Mouse (Mus musculus) heart, postnatal 0 days (tissue): ENCODE results near the gene Nsrp1. TPM values are rescaled to one million over a fixed set of nuclear protein-coding genes. Genes with fewer than 3 reads are reported as not detected.

Experiments
- ATAC-seq: fragments of 200-750 bp; cut with Nextera tagmentation; 2 replicates; pipeline ENCODE4 v1.8.0; 2017; ENCODE audit warnings: low read depth, moderate number of reproducible peaks, moderate library complexity; ENCODE audit not compliant: insufficient read depth
- DNase-seq: peaks from one replicate; pipeline ENCODE4 v3.0.0-alpha.2; 2016; ENCODE audit warnings: low spot score
- H3K27ac ChIP-seq: fragments of 300-500 bp; sonication (generic); 2 replicates; pipeline ENCODE4 v1.5.1; 2014; ENCODE audit warnings: low read depth, mild to moderate bottlenecking
- H3K27me3 ChIP-seq: fragments of 300-500 bp; sonication (generic); 2 replicates; pipeline ENCODE4 v1.6.1; 2014; ENCODE audit warnings: low read length, mixed read lengths; ENCODE audit not compliant: control insufficient read depth, insufficient read depth
- H3K36me3 ChIP-seq: fragments of 300-500 bp; sonication (generic); replicated peaks from 2 replicates; pipeline ENCODE4 v1.6.1; 2014; ENCODE audit warnings: low read length, mixed read lengths; ENCODE audit not compliant: control insufficient read depth, insufficient read depth
- H3K4me1 ChIP-seq: fragments of 300-500 bp; sonication (generic); 2 replicates; pipeline ENCODE4 v1.6.1; 2014; ENCODE audit warnings: antibody characterized with exemption; ENCODE audit not compliant: control insufficient read depth, insufficient read depth
- H3K4me2 ChIP-seq: fragments of 300-500 bp; sonication (generic); 2 replicates; pipeline ENCODE4 v1.6.1; 2014; ENCODE audit warnings: low read depth, mild to moderate bottlenecking, low read length, moderate library complexity
- H3K4me3 ChIP-seq: fragments of 300-500 bp; sonication (generic); 2 replicates; pipeline ENCODE4 v1.5.1; 2014; ENCODE audit warnings: low read depth, low read length
- H3K9ac ChIP-seq: fragments of 300-500 bp; sonication (generic); replicated peaks from 2 replicates; pipeline ENCODE4 v1.6.1; 2014; ENCODE audit warnings: low read depth, low read length, mixed read lengths
- H3K9me3 ChIP-seq: fragments of 300-500 bp; sonication (generic); replicated peaks from 2 replicates; pipeline ENCODE4 v1.6.1; 2016; ENCODE audit warnings: low read length; ENCODE audit not compliant: control insufficient read depth
- CTCF ChIP-seq: IDR thresholded peaks from 2 replicates; pipeline ENCODE4 v1.5.1; 2016; ENCODE audit warnings: antibody characterized with exemption, control low read depth, low read depth
- EP300 ChIP-seq: IDR thresholded peaks from 2 replicates; pipeline ENCODE4 v1.6.1; 2016; ENCODE audit warnings: antibody characterized with exemption, low read depth
- WGBS: fragments of 180-500 bp; shearing (Covaris S2); extraction: QIAGEN DNeasy Blood & Tissue Kit; methylation state at CpG from one replicate; pipeline ENCODE4 v1.1.7; 2014; 5-methylcytosine and 5-hydroxymethylcytosine counted together
- polyA plus RNA-seq: library from polyadenylated mRNA; unstranded; fragments of >200 nt; fragmentation: Nextera tagmentation; extraction: Ambion mirVana; gene quantifications from 2 replicates; pipeline ENCODE4 v1.2.1, GENCODE M21; 2015
- total RNA-seq: library from RNA; depleted of rRNA; stranded (reverse); fragments of >200 nt; gene quantifications from 2 replicates; pipeline ENCODE4 v1.2.3, GENCODE M21; 2014; ENCODE audit warnings: low replicate concordance

Nsrp1 gene
- total and polyA plus RNA-seq, 2 experiments from 2014 or later: 0.57 to 50.2 TPM

- Histone ChIP-seq H3K4me2 (no peak overlapping the region), H3K9ac (no peak overlapping the region), H3K4me1 (peaks cover 5% of the 10 kb centered on the region; the same call in 1 of the 2 replicates), H3K4me3 (no peak overlapping the region), H3K36me3 (0 out of 2 replicates have a peak, but pooled peaks cover 8% of the 10 kb centered on the region), H3K9me3 (no peaks in the 10 kb centered on the region), H3K27me3 (no peaks in the 10 kb centered on the region), H3K27ac (no peak overlapping the region)
- ATAC-seq (no peak), DNase-seq (peak; percentile 39)
- WGBS: 21% methylated on average over 5 of the region's 5 CpGs
- no peak for TF ChIP-seq CTCF
- TF ChIP-seq EP300: no peak
Observed at GRCm38 (mm10) chr11:77061951-77062350, 16.3 kb downstream of the Nsrp1 start.

GRCm38 (mm10) chr11:77042816-77043215 lies 35.4 kb downstream of the Nsrp1 start:
- Histone ChIP-seq H3K4me1 (no peaks in the 10 kb centered on the region), H3K27me3 (no peaks in the 10 kb centered on the region), H3K9ac (no peak overlapping the region), H3K36me3 (peaks cover 24% of the 10 kb centered on the region), H3K27ac (no peak overlapping the region), H3K9me3 (no peaks in the 10 kb centered on the region), H3K4me2 (no peak overlapping the region), H3K4me3 (no peak overlapping the region)
- WGBS: 81% methylated on average over 2 of the region's 2 CpGs
- ATAC-seq (no peak), DNase-seq (no peak)
- TF ChIP-seq CTCF (no peak), EP300 (no peak)

DNA sequence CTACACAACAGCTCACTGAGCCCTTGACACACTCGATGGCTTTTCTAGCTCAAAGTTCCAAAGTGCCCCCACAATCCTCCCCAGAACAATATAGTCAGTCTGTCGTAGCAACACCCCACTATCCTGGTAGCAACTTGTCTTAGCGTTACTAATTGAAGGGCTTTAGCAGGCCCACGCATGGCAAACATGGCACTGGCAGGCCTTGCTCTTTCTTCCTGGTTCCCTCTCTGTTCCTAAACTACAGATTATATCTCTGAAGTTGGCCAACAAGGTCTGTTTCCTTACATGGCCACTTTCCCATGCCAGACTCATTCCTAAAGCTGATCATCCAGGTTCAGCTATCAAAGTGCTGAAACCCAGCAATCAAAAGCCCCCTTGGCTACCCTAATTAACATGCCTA lies 36.3 kb downstream of the Nsrp1 start:
- no peaks in the 10 kb centered on the region for H3K9me3 ChIP-seq
- ATAC-seq: no peak
- WGBS: 90% methylated on average over 4 of the region's 4 CpGs

GRCm38 (mm10) chr11:77031151-77031934 lies 46.9 kb downstream of the Nsrp1 start:
- no peaks in the 10 kb centered on the region for H3K36me3 ChIP-seq
- H3K9me3 ChIP-seq: no peaks in the 10 kb centered on the region
- WGBS: 66% methylated on average over 14 of the region's 14 CpGs
- no peak overlapping the region for H3K9ac ChIP-seq
- TF ChIP-seq EP300 (no peak), CTCF (no peak)
- no peaks in the 10 kb centered on the region for H3K4me1 ChIP-seq
- H3K4me3 ChIP-seq: no peak overlapping the region
- 0 out of 2 replicates have a peak, but pooled peaks cover 3% of the 10 kb centered on the region for H3K27me3 ChIP-seq
- DNase-seq: no peak
- H3K4me2 ChIP-seq: no peak overlapping the region
- H3K27ac ChIP-seq: no peak overlapping the region
- no peak for ATAC-seq

More for the DNA sequence above, 36.3 kb downstream of the Nsrp1 start:
- Histone ChIP-seq H3K4me3 (no peak overlapping the region), H3K9ac (no peak overlapping the region), H3K36me3 (peaks cover 18% of the 10 kb centered on the region), H3K27me3 (no peaks in the 10 kb centered on the region), H3K27ac (no peak overlapping the region), H3K4me2 (no peak overlapping the region), H3K4me1 (no peaks in the 10 kb centered on the region)
- no peak for DNase-seq
- TF ChIP-seq EP300: no peak
- TF ChIP-seq CTCF: no peak

GRCm38 (mm10) chr11:77028157-77028556 lies 50.1 kb downstream of the Nsrp1 start:
- no peaks in the 10 kb centered on the region for H3K36me3 ChIP-seq
- WGBS: 74% methylated on average over 3 of the region's 3 CpGs

More at GRCm38 (mm10) chr11:77028157-77028556, 50.1 kb downstream of the Nsrp1 start:
- Histone ChIP-seq H3K27ac (no peak overlapping the region), H3K4me3 (no peak overlapping the region), H3K9me3 (no peaks in the 10 kb centered on the region), H3K4me1 (no peaks in the 10 kb centered on the region), H3K4me2 (no peak overlapping the region), H3K9ac (no peak overlapping the region), H3K27me3 (0 out of 2 replicates have a peak, but pooled peaks cover 3% of the 10 kb centered on the region)
- no peak for TF ChIP-seq CTCF
- no peak for TF ChIP-seq EP300
- DNase-seq (no peak), ATAC-seq (no peak)
